23 mouse cellular contexts compared by ENCODE assay signal in genomic region chr12:73558525-73559195, GRCm38 (mm10). TPM values are rescaled to one million over a fixed set of nuclear protein-coding genes. Genes with fewer than 3 reads are reported as not detected.
DNase-seq lines count a peak whose midpoint lies in the region; ATAC-seq and TF ChIP-seq lines count a peak whose summit lies in the region.
"Had no signal": no experiment of that assay in that cellular context is flagged by ENCODE, and none has a peak within 500 bp of the region (broad histone marks: within the 10 kb centered on the region; RNA-seq: fewer than 3 reads in every experiment).

No protein-coding gene starts in this region.

- H3K27me3 ChIP-seq in forebrain, postnatal 0 days (ENCODE audit: insufficient read depth, low read length), result no peaks in the 10 kb centered on the region
- no peaks in the 10 kb centered on the region for H3K27me3 ChIP-seq in forebrain, embryonic 10.5 days (ENCODE audit: poor library complexity, severe bottlenecking)
- H3K27me3 ChIP-seq in limb, embryonic 14.5 days (ENCODE audit: control insufficient read depth, insufficient read depth, low read length), result no peaks in the 10 kb centered on the region
- no peaks in the 10 kb centered on the region for H3K27me3 ChIP-seq in liver, postnatal 0 days (ENCODE audit: insufficient read depth, low read length)
- H3K27me3 ChIP-seq: embryonic facial prominence, embryonic 15.5 days; limb, embryonic 15.5 days; neural tube, embryonic 13.5 days; stomach, embryonic 15.5 days had no signal

- 84% methylated on average over 20 of the region's 20 CpGs for WGBS in forebrain, postnatal 0 days
- 93% methylated on average over 20 of the region's 20 CpGs for WGBS in forebrain, embryonic 10.5 days
- 68% methylated on average over 20 of the region's 20 CpGs for WGBS in limb, embryonic 14.5 days
- WGBS in liver, postnatal 0 days (ENCODE audit: insufficient replicate concordance), result 76% methylated on average over 20 of the region's 20 CpGs

- H3K9me3 ChIP-seq in forebrain, postnatal 0 days (ENCODE audit: low read length), result no peaks in the 10 kb centered on the region
- peaks cover 3% of the 10 kb centered on the region; the same call in 1 of the 2 replicates for H3K9me3 ChIP-seq in forebrain, embryonic 10.5 days
- no peaks in the 10 kb centered on the region for H3K9me3 ChIP-seq in limb, embryonic 14.5 days (ENCODE audit: control insufficient read depth, low read length)
- H3K9me3 ChIP-seq in liver, postnatal 0 days (ENCODE audit: low read length), result no peaks in the 10 kb centered on the region
- H3K9me3 ChIP-seq: embryonic facial prominence, embryonic 15.5 days; G1E; limb, embryonic 15.5 days; neural tube, embryonic 13.5 days; stomach, embryonic 15.5 days had no signal

- no peak for TF ChIP-seq CTCF in forebrain, postnatal 0 days (IDR thresholded peaks at IDR 0.05; ENCODE audit: low read depth)
- no peak for TF ChIP-seq CTCF in liver, postnatal 0 days (IDR thresholded peaks at IDR 0.05; ENCODE audit: low read depth)

- ATAC-seq in forebrain, postnatal 0 days, result 0 out of 2 replicates have a peak, but pooled peaks have one; percentile 29
- ATAC-seq in limb, embryonic 14.5 days (ENCODE audit: low FRiP score, low read depth), result peak; percentile 48; the same call in 1 of the 2 replicates
- ATAC-seq in liver, postnatal 0 days, result no peak
- ATAC-seq: CD4-positive, CD25-positive, alpha-beta regulatory T cell, adult 4 months had no signal

- H3K27ac ChIP-seq in forebrain, postnatal 0 days (ENCODE audit: low read depth, low read length), result no peak overlapping the region
- H3K27ac ChIP-seq in forebrain, embryonic 10.5 days, result no peak overlapping the region
- H3K27ac ChIP-seq in limb, embryonic 14.5 days (replicated peaks; ENCODE audit: low read depth, low read length), result no peak overlapping the region
- H3K27ac ChIP-seq in liver, postnatal 0 days (ENCODE audit: low read depth), result no peak overlapping the region
- H3K27ac ChIP-seq: embryonic facial prominence, embryonic 15.5 days; limb, embryonic 15.5 days; neural tube, embryonic 13.5 days; stomach, embryonic 15.5 days had no signal

- H3K4me2 ChIP-seq in forebrain, postnatal 0 days (ENCODE audit: low read depth), result no peak overlapping the region
- no peak overlapping the region for H3K4me2 ChIP-seq in limb, embryonic 14.5 days (replicated peaks; ENCODE audit: low read depth, low read length, severe bottlenecking)
- H3K4me2 ChIP-seq in liver, postnatal 0 days (ENCODE audit: low read depth, low read length), result no peak overlapping the region
- H3K4me2 ChIP-seq: embryonic facial prominence, embryonic 15.5 days; limb, embryonic 15.5 days; neural tube, embryonic 13.5 days; stomach, embryonic 15.5 days had no signal

- H3K4me1 ChIP-seq in forebrain, postnatal 0 days (ENCODE audit: insufficient read depth), result no peaks in the 10 kb centered on the region
- no peaks in the 10 kb centered on the region for H3K4me1 ChIP-seq in forebrain, embryonic 10.5 days
- H3K4me1 ChIP-seq in limb, embryonic 14.5 days (ENCODE audit: control insufficient read depth, insufficient read depth, low read length), result no peaks in the 10 kb centered on the region
- H3K4me1 ChIP-seq in liver, postnatal 0 days (ENCODE audit: insufficient read depth), result no peaks in the 10 kb centered on the region
- H3K4me1 ChIP-seq: embryonic facial prominence, embryonic 15.5 days; limb, embryonic 15.5 days; neural tube, embryonic 13.5 days; stomach, embryonic 15.5 days had no signal

- no peak for DNase-seq in forebrain, postnatal 0 days
- no peak for DNase-seq in forebrain, embryonic 10.5 days (ENCODE audit: extremely low spot score, low spot score)
- DNase-seq in right cerebral cortex, adult 18-20 months, result peak; percentile 48
- DNase-seq in right cerebral cortex, postnatal 4 days, result no peak
- no peak for DNase-seq in limb, embryonic 14.5 days (ENCODE audit: low spot score)
- DNase-seq in thymus, postnatal 0 days (ENCODE audit: low spot score), result no peak
- DNase-seq in liver, postnatal 0 days, result no peak
- no peak for DNase-seq in spleen, adult 12 weeks (ENCODE audit: low spot score)
- DNase-seq: cerebellum, postnatal 14 days; embryo, embryonic 11 days; kidney, adult 8-10 months; kidney, postnatal 36 days; lung, postnatal 36 days; thymus, postnatal 14 days had no signal

- no peaks in the 10 kb centered on the region for H3K36me3 ChIP-seq in forebrain, postnatal 0 days (ENCODE audit: insufficient read depth)
- H3K36me3 ChIP-seq in forebrain, embryonic 10.5 days (replicated peaks), result no peaks in the 10 kb centered on the region
- no peaks in the 10 kb centered on the region for H3K36me3 ChIP-seq in limb, embryonic 14.5 days (ENCODE audit: control insufficient read depth, insufficient read depth, low read length)
- no peaks in the 10 kb centered on the region for H3K36me3 ChIP-seq in liver, postnatal 0 days (replicated peaks; ENCODE audit: insufficient read depth, low read length)
- H3K36me3 ChIP-seq: embryonic facial prominence, embryonic 15.5 days; G1E; limb, embryonic 15.5 days; neural tube, embryonic 13.5 days; stomach, embryonic 15.5 days had no signal

- H3K9ac ChIP-seq in forebrain, postnatal 0 days, result no peak overlapping the region
- H3K9ac ChIP-seq in limb, embryonic 14.5 days (ENCODE audit: low read depth, low read length, severe bottlenecking), result no peak overlapping the region
- no peak overlapping the region for H3K9ac ChIP-seq in liver, postnatal 0 days (replicated peaks)
- H3K9ac ChIP-seq: embryonic facial prominence, embryonic 15.5 days; limb, embryonic 15.5 days; neural tube, embryonic 13.5 days; stomach, embryonic 15.5 days had no signal

- TF ChIP-seq POLR2A in limb, embryonic 14.5 days (IDR thresholded peaks at IDR 0.05; ENCODE audit: borderline replicate concordance, extremely low read depth, insufficient read depth, insufficient read length), result no peak

- H3K4me3 ChIP-seq in forebrain, postnatal 0 days (ENCODE audit: low read depth, low read length), result no peak overlapping the region
- no peak overlapping the region for H3K4me3 ChIP-seq in forebrain, embryonic 10.5 days
- no peak overlapping the region for H3K4me3 ChIP-seq in limb, embryonic 14.5 days (replicated peaks; ENCODE audit: low read length)
- H3K4me3 ChIP-seq in liver, postnatal 0 days (ENCODE audit: low read depth, low read length), result no peak overlapping the region
- H3K4me3 ChIP-seq: embryonic facial prominence, embryonic 15.5 days; limb, embryonic 15.5 days; neural tube, embryonic 13.5 days; stomach, embryonic 15.5 days had no signal

- no peak for TF ChIP-seq EP300 in liver, postnatal 0 days (IDR thresholded peaks at IDR 0.05; ENCODE audit: low read depth)

RNA-seq across cellular contexts. Expression of gene Tmem30b, which starts 12.5 kb away (rescaled TPM):
- 0.23 and 0.43 TPM in 2 replicates for total RNA-seq in forebrain, postnatal 0 days (2014; rRNA removed)
- polyA plus RNA-seq in forebrain, postnatal 0 days (2015; fragmentation: Nextera tagmentation; extraction: Ambion mirVana), result 0.23 and 0.34 TPM in 2 replicates
- 3.8 and 5.0 TPM in 2 replicates for polyA plus RNA-seq in forebrain, embryonic 10.5 days (2016; fragmentation: Nextera tagmentation; extraction: Ambion mirVana)
- polyA plus RNA-seq in limb, embryonic 14.5 days (2012; rRNA removed), result 13.8 and 19.8 TPM in 2 replicates
- 16.9 and 17.0 TPM in 2 replicates for polyA plus RNA-seq in limb, embryonic 14.5 days (2014; fragmentation: Nextera tagmentation; extraction: Ambion mirVana)
- 11.6 and 12.5 TPM in 2 replicates for polyA plus RNA-seq in thymus, postnatal 0 days (2015; fragmentation: Nextera tagmentation; extraction: Ambion mirVana)
- 40.7 and 42.3 TPM in 2 replicates for polyA plus RNA-seq in liver, postnatal 0 days (2015; fragmentation: Nextera tagmentation; extraction: Ambion mirVana)
- total RNA-seq: granulocyte monocyte progenitor cell, adult 5-6 weeks; hematopoietic stem cell, adult 5-6 weeks; monocyte, adult 5-6 weeks had no signal
- polyA plus RNA-seq: G1E had no signal

RNA-seq across cellular contexts. Expression of gene Prkch, which starts 25.9 kb away (rescaled TPM):
- 15.1 and 16.7 TPM in 2 replicates for total RNA-seq in forebrain, postnatal 0 days (2014; rRNA removed)
- polyA plus RNA-seq in forebrain, postnatal 0 days (2015; fragmentation: Nextera tagmentation; extraction: Ambion mirVana), result 8.4 and 10.4 TPM in 2 replicates
- 3.8 and 4.8 TPM in 2 replicates for polyA plus RNA-seq in forebrain, embryonic 10.5 days (2016; fragmentation: Nextera tagmentation; extraction: Ambion mirVana)
- 7.6 and 9.3 TPM in 2 replicates for polyA plus RNA-seq in limb, embryonic 14.5 days (2012; rRNA removed)
- polyA plus RNA-seq in limb, embryonic 14.5 days (2014; fragmentation: Nextera tagmentation; extraction: Ambion mirVana), result 17.2 and 17.9 TPM in 2 replicates
- polyA plus RNA-seq in thymus, postnatal 0 days (2015; fragmentation: Nextera tagmentation; extraction: Ambion mirVana), result 37.1 and 40.4 TPM in 2 replicates
- polyA plus RNA-seq in liver, postnatal 0 days (2015; fragmentation: Nextera tagmentation; extraction: Ambion mirVana), result 2.3 and 2.4 TPM in 2 replicates
- polyA plus RNA-seq: G1E had no signal
